Mouse (Mus musculus): ENCODE data around the gene Ch25h. TPM values are rescaled to one million over a fixed set of nuclear protein-coding genes. Genes with fewer than 3 reads are reported as not detected.

Ch25h gene
- polyA plus RNA-seq, 1 experiment from 2014 or later: 2.2 TPM

GRCm38 (mm10) chr19:34474228-34474990, 555 bp downstream of the Ch25h start:
- Histone ChIP-seq H3K4me3 (ENCODE audit: low read length) (peak overlapping the region; percentile 55), H3K9ac (replicated peaks; ENCODE audit: low read length) (peak overlapping the region; percentile 63), H3K4me1 (ENCODE audit: insufficient read depth, low read length) (peaks cover 15% of the 10 kb centered on the region), H3K27ac (ENCODE audit: low read length) (no peak overlapping the region), H3K4me2 (replicated peaks; ENCODE audit: low read depth, low read length) (peak overlapping the region; percentile 95), H3K36me3 (ENCODE audit: insufficient read depth, low read length) (no peaks in the 10 kb centered on the region), H3K27me3 (ENCODE audit: insufficient read depth, low read length) (peaks cover 29% of the 10 kb centered on the region), H3K9me3 (ENCODE audit: low read length) (no peaks in the 10 kb centered on the region)
- peak; percentile 75 for ATAC-seq (ENCODE audit: low FRiP score, low TSS enrichment)
- 6% methylated on average over 49 of the region's 49 CpGs for WGBS

GRCm38 (mm10) chr19:34471703-34472102, 3.3 kb downstream of the Ch25h start:
- Histone ChIP-seq H3K4me2 (replicated peaks; ENCODE audit: low read depth, low read length) (no peak overlapping the region), H3K9ac (replicated peaks; ENCODE audit: low read length) (no peak overlapping the region), H3K4me3 (ENCODE audit: low read length) (no peak overlapping the region), H3K9me3 (ENCODE audit: low read length) (no peaks in the 10 kb centered on the region), H3K27me3 (ENCODE audit: insufficient read depth, low read length) (peaks cover 21% of the 10 kb centered on the region), H3K4me1 (ENCODE audit: insufficient read depth, low read length) (peaks cover 15% of the 10 kb centered on the region), H3K36me3 (ENCODE audit: insufficient read depth, low read length) (no peaks in the 10 kb centered on the region), H3K27ac (ENCODE audit: low read length) (no peak overlapping the region)
- 83% methylated on average over 2 of the region's 2 CpGs for WGBS
- ATAC-seq (ENCODE audit: low FRiP score, low TSS enrichment): no peak

GRCm38 (mm10) chr19:34468794-34469193, 6.2 kb downstream of the Ch25h start:
- peak overlapping the region; percentile 46; the same call in 1 of the 2 replicates for H3K27ac ChIP-seq (ENCODE audit: low read length)
- H3K9ac ChIP-seq (replicated peaks; ENCODE audit: low read length): no peak overlapping the region
- H3K36me3 ChIP-seq (ENCODE audit: insufficient read depth, low read length): no peaks in the 10 kb centered on the region
- 40% methylated on average over 3 of the region's 3 CpGs for WGBS
- H3K4me2 ChIP-seq (replicated peaks; ENCODE audit: low read depth, low read length): no peak overlapping the region
- no peaks in the 10 kb centered on the region for H3K4me1 ChIP-seq (ENCODE audit: insufficient read depth, low read length)
- H3K27me3 ChIP-seq (ENCODE audit: insufficient read depth, low read length): peaks cover 8% of the 10 kb centered on the region; the same call in 1 of the 2 replicates
- H3K4me3 ChIP-seq (ENCODE audit: low read length): no peak overlapping the region
- H3K9me3 ChIP-seq (ENCODE audit: low read length): no peaks in the 10 kb centered on the region
- peak; percentile 23; the same call in 1 of the 2 replicates for ATAC-seq (ENCODE audit: low FRiP score, low TSS enrichment)

GRCm38 (mm10) chr19:34468216-34468615, 6.7 kb downstream of the Ch25h start:
- H3K9me3 ChIP-seq (ENCODE audit: low read length): no peaks in the 10 kb centered on the region
- no peaks in the 10 kb centered on the region for H3K4me1 ChIP-seq (ENCODE audit: insufficient read depth, low read length)
- no peak overlapping the region for H3K4me3 ChIP-seq (ENCODE audit: low read length)
- no peak overlapping the region for H3K4me2 ChIP-seq (replicated peaks; ENCODE audit: low read depth, low read length)
- no peak overlapping the region for H3K27ac ChIP-seq (ENCODE audit: low read length)
- peak; percentile 86 for ATAC-seq (ENCODE audit: low FRiP score, low TSS enrichment)
- H3K9ac ChIP-seq (replicated peaks; ENCODE audit: low read length): no peak overlapping the region
- 0 out of 2 replicates have a peak, but pooled peaks cover 6% of the 10 kb centered on the region for H3K27me3 ChIP-seq (ENCODE audit: insufficient read depth, low read length)
- 48% methylated on average over 6 of the region's 6 CpGs for WGBS
- H3K36me3 ChIP-seq (ENCODE audit: insufficient read depth, low read length): no peaks in the 10 kb centered on the region

- no peak overlapping the region for H3K27ac ChIP-seq (ENCODE audit: low read length)
- ATAC-seq (ENCODE audit: low FRiP score, low TSS enrichment): no peak
- WGBS: 77% methylated on average over 3 of the region's 3 CpGs
Measured at GRCm38 (mm10) chr19:34464453-34464852, 10.5 kb downstream of the Ch25h start.

GRCm38 (mm10) chr19:34461451-34462019, 13.4 kb downstream of the Ch25h start:
- H3K4me3 ChIP-seq (ENCODE audit: low read length): no peak overlapping the region
- peak; percentile 51; the same call in 1 of the 2 replicates for ATAC-seq (ENCODE audit: low FRiP score, low TSS enrichment)
- H3K27me3 ChIP-seq (ENCODE audit: insufficient read depth, low read length): no peaks in the 10 kb centered on the region
- no peaks in the 10 kb centered on the region for H3K9me3 ChIP-seq (ENCODE audit: low read length)
- H3K4me1 ChIP-seq (ENCODE audit: insufficient read depth, low read length): no peaks in the 10 kb centered on the region
- no peaks in the 10 kb centered on the region for H3K36me3 ChIP-seq (ENCODE audit: insufficient read depth, low read length)
- no peak overlapping the region for H3K27ac ChIP-seq (ENCODE audit: low read length)
- H3K9ac ChIP-seq (replicated peaks; ENCODE audit: low read length): no peak overlapping the region
- WGBS: 89% methylated on average over 1 of the region's 1 CpGs
- no peak overlapping the region for H3K4me2 ChIP-seq (replicated peaks; ENCODE audit: low read depth, low read length)

More at GRCm38 (mm10) chr19:34464453-34464852, 10.5 kb downstream of the Ch25h start:
- Histone ChIP-seq H3K36me3 (ENCODE audit: insufficient read depth, low read length) (no peaks in the 10 kb centered on the region), H3K4me3 (ENCODE audit: low read length) (no peak overlapping the region), H3K4me2 (replicated peaks; ENCODE audit: low read depth, low read length) (no peak overlapping the region), H3K9ac (replicated peaks; ENCODE audit: low read length) (no peak overlapping the region), H3K27me3 (ENCODE audit: insufficient read depth, low read length) (no peaks in the 10 kb centered on the region), H3K9me3 (ENCODE audit: low read length) (no peaks in the 10 kb centered on the region), H3K4me1 (ENCODE audit: insufficient read depth, low read length) (no peaks in the 10 kb centered on the region)

GRCm38 (mm10) chr19:34450784-34451370, 24.1 kb downstream of the Ch25h start:
- H3K4me3 ChIP-seq (ENCODE audit: low read length): no peak overlapping the region
- no peak overlapping the region for H3K27ac ChIP-seq (ENCODE audit: low read length)
- no peaks in the 10 kb centered on the region for H3K9me3 ChIP-seq (ENCODE audit: low read length)
- 45% methylated on average over 1 of the region's 1 CpGs for WGBS
- no peak for ATAC-seq (ENCODE audit: low FRiP score, low TSS enrichment)
- H3K4me2 ChIP-seq (replicated peaks; ENCODE audit: low read depth, low read length): no peak overlapping the region
- no peaks in the 10 kb centered on the region for H3K36me3 ChIP-seq (ENCODE audit: insufficient read depth, low read length)
- H3K9ac ChIP-seq (replicated peaks; ENCODE audit: low read length): no peak overlapping the region
- no peaks in the 10 kb centered on the region for H3K27me3 ChIP-seq (ENCODE audit: insufficient read depth, low read length)
- no peaks in the 10 kb centered on the region for H3K4me1 ChIP-seq (ENCODE audit: insufficient read depth, low read length)

GRCm38 (mm10) chr19:34448851-34449250, 26.1 kb downstream of the Ch25h start:
- Histone ChIP-seq H3K27ac (ENCODE audit: low read length) (no peak overlapping the region), H3K36me3 (ENCODE audit: insufficient read depth, low read length) (no peaks in the 10 kb centered on the region), H3K9me3 (ENCODE audit: low read length) (no peaks in the 10 kb centered on the region), H3K9ac (replicated peaks; ENCODE audit: low read length) (no peak overlapping the region), H3K27me3 (ENCODE audit: insufficient read depth, low read length) (no peaks in the 10 kb centered on the region), H3K4me1 (ENCODE audit: insufficient read depth, low read length) (no peaks in the 10 kb centered on the region), H3K4me2 (replicated peaks; ENCODE audit: low read depth, low read length) (no peak overlapping the region), H3K4me3 (ENCODE audit: low read length) (no peak overlapping the region)
- no peak for ATAC-seq (ENCODE audit: low FRiP score, low TSS enrichment)
- 93% methylated on average over 1 of the region's 1 CpGs for WGBS

- Histone ChIP-seq H3K36me3 (ENCODE audit: insufficient read depth, low read length) (no peaks in the 10 kb centered on the region), H3K9me3 (ENCODE audit: low read length) (no peaks in the 10 kb centered on the region), H3K27me3 (ENCODE audit: insufficient read depth, low read length) (no peaks in the 10 kb centered on the region), H3K4me3 (ENCODE audit: low read length) (peak overlapping the region; percentile 5; the same call in 1 of the 2 replicates), H3K27ac (ENCODE audit: low read length) (peak overlapping the region; percentile 70; the same call in 1 of the 2 replicates), H3K9ac (replicated peaks; ENCODE audit: low read length) (no peak overlapping the region), H3K4me2 (replicated peaks; ENCODE audit: low read depth, low read length) (0 out of 2 replicates have a peak overlapping the region, but pooled peaks have one; percentile 30), H3K4me1 (ENCODE audit: insufficient read depth, low read length) (no peaks in the 10 kb centered on the region)
- WGBS: 55% methylated on average over 4 of the region's 4 CpGs
- ATAC-seq (ENCODE audit: low FRiP score, low TSS enrichment): peak; percentile 65; the same call in 1 of the 2 replicates
Measured at GRCm38 (mm10) chr19:34445410-34446012, 29.5 kb downstream of the Ch25h start.
